ENCODE assay signal across 10 mouse cellular contexts in the genomic region with DNA sequence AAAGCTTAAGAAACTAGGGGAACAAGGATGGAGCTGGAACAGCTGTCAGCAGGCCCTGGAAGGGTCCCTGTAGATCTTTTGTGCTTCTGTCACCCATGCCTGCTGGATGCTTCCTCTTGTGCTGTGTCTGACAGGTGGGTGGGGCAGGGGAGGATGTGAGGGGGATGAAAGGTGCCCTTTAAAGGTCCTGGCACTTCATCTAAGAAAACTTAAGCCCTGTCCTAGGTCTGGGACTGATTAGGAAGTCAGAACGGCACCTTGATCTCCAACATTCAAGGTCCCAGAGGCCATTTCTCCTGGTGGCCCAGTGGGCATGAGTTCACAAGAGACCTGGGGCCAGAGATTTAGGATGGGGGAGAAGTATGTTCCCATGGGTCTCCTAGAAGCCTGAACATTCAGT. TPM values are rescaled to one million over a fixed set of nuclear protein-coding genes. Genes with fewer than 3 reads are reported as not detected.
A peak's percentile ranks its signal among the peaks of the same experiment; 100 is the strongest.
DNase-seq lines count a peak whose midpoint lies in the region; ATAC-seq and TF ChIP-seq lines count a peak whose summit lies in the region.
"Had no signal": no experiment of that assay in that cellular context is flagged by ENCODE, and none has a peak within 500 bp of the region (broad histone marks: within the 10 kb centered on the region; RNA-seq: fewer than 3 reads in every experiment).

A gene (minus strand): TSS at position 297 of the 400 bp plus-strand sequence.

- H3K36me3 ChIP-seq in embryonic facial prominence, embryonic 13.5 days, result no peaks in the 10 kb centered on the region
- H3K36me3 ChIP-seq in intestine, postnatal 0 days (ENCODE audit: control insufficient read depth, insufficient read depth), result no peaks in the 10 kb centered on the region
- no peaks in the 10 kb centered on the region for H3K36me3 ChIP-seq in neural tube, embryonic 12.5 days

- no peak for DNase-seq in layer of hippocampus, adult 2 months (ENCODE audit: low spot score in 2 of 2)
- no peak for DNase-seq in layer of hippocampus, adult 9-11 months
- no peak for DNase-seq in right cerebral cortex, postnatal 4 days
- no peak for DNase-seq in frontal cortex, postnatal 36 days (ENCODE audit: low spot score in 2 of 2)
- DNase-seq in lung, postnatal 10 days, result no peak

- peak within 1 kb of the TSS; percentile 62 for H3K4me2 ChIP-seq in embryonic facial prominence, embryonic 13.5 days
- peak within 1 kb of the TSS; percentile 49 for H3K4me2 ChIP-seq in intestine, postnatal 0 days (replicated peaks; ENCODE audit: low read depth)
- H3K4me2 ChIP-seq in neural tube, embryonic 12.5 days (replicated peaks), result peak within 1 kb of the TSS; percentile 66

- 74% methylated on average over 1 of the region's 1 CpGs for WGBS in embryonic facial prominence, embryonic 13.5 days
- whole genome bisulfite sequencing in intestine, postnatal 0 days, result 86% methylated on average over 1 of the region's 1 CpGs
- 92% methylated on average over 1 of the region's 1 CpGs for WGBS in neural tube, embryonic 12.5 days

- H3K9me3 ChIP-seq in embryonic facial prominence, embryonic 13.5 days, result no peaks in the 10 kb centered on the region
- H3K9me3 ChIP-seq in intestine, postnatal 0 days (ENCODE audit: control insufficient read depth), result no peaks in the 10 kb centered on the region
- no peaks in the 10 kb centered on the region for H3K9me3 ChIP-seq in neural tube, embryonic 12.5 days

- peaks cover 13% of the 10 kb centered on the region for H3K27me3 ChIP-seq in embryonic facial prominence, embryonic 13.5 days
- no peaks in the 10 kb centered on the region for H3K27me3 ChIP-seq in intestine, postnatal 0 days (replicated peaks; ENCODE audit: control insufficient read depth, insufficient read depth, low read length)
- no peaks in the 10 kb centered on the region for H3K27me3 ChIP-seq in neural tube, embryonic 12.5 days (replicated peaks)

- no peak for TF ChIP-seq CTCF in layer of hippocampus, adult 2 months (conservative IDR thresholded peaks at IDR 0.05)
- no peak for TF ChIP-seq CTCF in intestine, postnatal 0 days (IDR thresholded peaks at IDR 0.05; ENCODE audit: low read depth)

- H3K4me3 ChIP-seq in layer of hippocampus, adult 2 months, result peak within 1 kb of the TSS; percentile 58
- H3K4me3 ChIP-seq in embryonic facial prominence, embryonic 13.5 days, result peak within 1 kb of the TSS; percentile 29
- H3K4me3 ChIP-seq in intestine, postnatal 0 days (ENCODE audit: low read depth, low read length), result peak within 1 kb of the TSS; percentile 9; the same call in 1 of the 2 replicates
- peak within 1 kb of the TSS; percentile 37 for H3K4me3 ChIP-seq in neural tube, embryonic 12.5 days
- H3K4me3 ChIP-seq: erythroblast, embryonic 14.5 days had no signal

- peaks cover 10% of the 10 kb centered on the region for H3K4me1 ChIP-seq in embryonic facial prominence, embryonic 13.5 days
- H3K4me1 ChIP-seq in intestine, postnatal 0 days (replicated peaks; ENCODE audit: control insufficient read depth, insufficient read depth, low read length), result no peaks in the 10 kb centered on the region
- peaks cover 10% of the 10 kb centered on the region for H3K4me1 ChIP-seq in neural tube, embryonic 12.5 days

- no peak for ATAC-seq in embryonic facial prominence, embryonic 13.5 days (ENCODE audit: insufficient number of reproducible peaks, insufficient read depth, low FRiP score, low TSS enrichment, low read depth)
- ATAC-seq in intestine, postnatal 0 days, result no peak
- ATAC-seq in neural tube, embryonic 12.5 days (ENCODE audit: low FRiP score, low read depth), result no peak
- ATAC-seq: Patski had no signal

- H3K9ac ChIP-seq in embryonic facial prominence, embryonic 13.5 days, result no peak within 1 kb of the TSS
- H3K9ac ChIP-seq in intestine, postnatal 0 days (ENCODE audit: low read depth, low read length), result no peak within 1 kb of the TSS
- H3K9ac ChIP-seq in neural tube, embryonic 12.5 days, result peak within 1 kb of the TSS; percentile 54

- peak within 1 kb of the TSS; percentile 77 for H3K27ac ChIP-seq in layer of hippocampus, adult 2 months
- no peak within 1 kb of the TSS for H3K27ac ChIP-seq in embryonic facial prominence, embryonic 13.5 days
- no peak within 1 kb of the TSS for H3K27ac ChIP-seq in intestine, postnatal 0 days (ENCODE audit: low read depth, low read length)
- no peak within 1 kb of the TSS for H3K27ac ChIP-seq in neural tube, embryonic 12.5 days

RNA-seq across cellular contexts. Expression of the gene that starts here (rescaled TPM):
- 10 to 100 TPM; 13.3 to 13.7 TPM for total RNA-seq in layer of hippocampus, adult 2 months (2021)
- polyA plus RNA-seq in embryonic facial prominence, embryonic 13.5 days (2015; fragmentation: Nextera tagmentation; extraction: Ambion mirVana), result 0.59 and 0.61 TPM in 2 replicates
- 1.4 TPM in 2 replicates for polyA plus RNA-seq in intestine, postnatal 0 days (2015; fragmentation: Nextera tagmentation; extraction: Ambion mirVana)
- polyA plus RNA-seq in neural tube, embryonic 12.5 days (2016; fragmentation: Nextera tagmentation; extraction: Ambion mirVana), result 2.1 and 2.9 TPM in 2 replicates
- polyA plus RNA-seq: erythroblast, embryonic 14.5 days had no signal
